Mouse (Mus musculus) T-helper 1 cell (primary cell): ENCODE results near the gene Zfp597.
"Not testable (repeated sequence)": the region's sequence is repeated elsewhere in the genome, so short reads cannot be mapped to it uniquely, and the experiment has no call there.

ENCODE experiments used
- in situ Hi-C: fragments of 300-600 bp; cut with MboI, MseI; formaldehyde crosslinking; loops from one replicate; pipeline ENCODE4 v1.15.1; 2025; ENCODE audit warnings: high pct_unique_total_duplicates

Gene Zfp597

GRCm38 (mm10) chr16:3855776-3856175, 28.6 kb downstream of the Zfp597 start:
- in situ Hi-C loops = no loop called here

DNA sequence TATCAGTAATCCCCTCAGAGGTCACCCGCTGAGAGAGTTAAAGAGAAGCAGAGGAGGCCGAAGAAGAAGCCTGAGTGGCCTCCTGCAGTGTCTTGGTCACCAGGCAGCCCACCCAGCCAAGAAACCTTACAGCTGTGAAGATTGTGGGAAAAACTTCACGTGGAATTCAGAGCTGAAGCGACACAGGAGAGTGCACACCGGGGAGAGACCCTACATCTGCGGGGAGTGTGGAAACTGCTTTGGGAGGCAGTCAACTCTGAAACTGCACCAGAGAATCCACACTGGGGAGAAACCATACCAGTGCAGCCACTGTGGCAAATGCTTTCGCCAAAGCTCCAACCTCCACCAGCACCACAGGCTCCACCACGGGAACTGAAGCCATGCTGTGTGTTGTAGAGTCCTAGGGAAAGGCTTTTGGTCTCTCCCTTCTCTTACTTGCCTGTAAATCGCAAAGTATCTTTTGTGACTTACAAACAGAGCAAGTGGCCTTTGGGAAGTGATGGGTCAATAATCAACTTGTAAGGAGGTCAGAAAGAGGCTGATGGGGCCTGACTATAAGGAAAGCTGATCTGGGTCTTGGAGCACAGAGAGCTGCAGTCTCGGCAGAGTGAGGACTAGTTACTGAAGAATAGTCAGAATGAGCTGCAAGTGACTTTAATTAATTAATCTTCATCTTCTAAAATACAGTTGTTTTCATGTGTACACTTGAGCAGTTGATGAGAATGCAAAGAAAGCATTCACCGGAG, 29.8 kb downstream of the Zfp597 start:
- in situ Hi-C loops = no loop called here

DNA sequence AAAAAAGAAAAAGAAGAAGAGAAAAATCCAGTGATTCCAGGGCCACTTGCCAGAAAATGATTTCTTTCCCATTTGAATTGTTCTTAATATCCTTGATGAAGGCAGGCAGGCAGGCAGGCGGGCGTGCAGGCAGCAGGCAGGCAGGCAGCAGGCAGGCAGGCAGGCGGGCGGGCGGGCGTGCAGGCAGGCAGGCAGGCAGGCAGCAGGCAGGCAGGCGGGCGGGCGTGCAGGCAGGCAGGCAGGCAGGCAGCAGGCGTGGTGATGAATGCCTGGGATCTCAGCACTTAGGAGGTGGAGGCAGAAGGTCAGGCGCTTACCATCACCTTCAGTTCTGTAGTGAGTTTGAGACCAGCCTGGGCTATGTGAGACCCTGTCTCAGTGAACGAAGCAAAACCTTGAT, 31.8 kb downstream of the Zfp597 start:
- in situ Hi-C loops = no loop called here

DNA sequence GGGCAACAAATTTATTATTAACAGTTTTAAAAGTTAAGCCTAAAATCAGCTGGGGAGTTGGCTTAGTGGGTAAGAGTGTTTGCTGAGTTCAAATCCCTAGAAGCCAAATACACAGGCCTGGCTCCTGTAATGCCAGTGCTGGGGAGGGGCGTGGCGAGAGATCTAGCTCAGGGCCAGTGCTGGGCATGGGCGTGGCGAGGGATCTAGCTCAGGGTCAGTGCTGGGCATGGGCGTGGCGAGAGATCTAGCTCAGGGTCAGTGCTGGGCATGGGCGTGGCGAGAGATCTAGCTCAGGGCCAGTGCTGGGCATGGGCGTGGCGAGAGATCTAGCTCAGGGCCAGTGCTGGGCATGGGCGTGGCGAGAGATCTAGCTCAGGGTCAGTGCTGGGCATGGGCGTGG, 33.1 kb downstream of the Zfp597 start:
- in situ Hi-C loops = not testable (repeated sequence)

GRCm38 (mm10) chr16:3848416-3848815, 35.9 kb downstream of the Zfp597 start:
- in situ Hi-C loops = no loop called here

- in situ Hi-C loops = no loop called here
Measured at GRCm38 (mm10) chr16:3847871-3848270, 36.5 kb downstream of the Zfp597 start.

DNA sequence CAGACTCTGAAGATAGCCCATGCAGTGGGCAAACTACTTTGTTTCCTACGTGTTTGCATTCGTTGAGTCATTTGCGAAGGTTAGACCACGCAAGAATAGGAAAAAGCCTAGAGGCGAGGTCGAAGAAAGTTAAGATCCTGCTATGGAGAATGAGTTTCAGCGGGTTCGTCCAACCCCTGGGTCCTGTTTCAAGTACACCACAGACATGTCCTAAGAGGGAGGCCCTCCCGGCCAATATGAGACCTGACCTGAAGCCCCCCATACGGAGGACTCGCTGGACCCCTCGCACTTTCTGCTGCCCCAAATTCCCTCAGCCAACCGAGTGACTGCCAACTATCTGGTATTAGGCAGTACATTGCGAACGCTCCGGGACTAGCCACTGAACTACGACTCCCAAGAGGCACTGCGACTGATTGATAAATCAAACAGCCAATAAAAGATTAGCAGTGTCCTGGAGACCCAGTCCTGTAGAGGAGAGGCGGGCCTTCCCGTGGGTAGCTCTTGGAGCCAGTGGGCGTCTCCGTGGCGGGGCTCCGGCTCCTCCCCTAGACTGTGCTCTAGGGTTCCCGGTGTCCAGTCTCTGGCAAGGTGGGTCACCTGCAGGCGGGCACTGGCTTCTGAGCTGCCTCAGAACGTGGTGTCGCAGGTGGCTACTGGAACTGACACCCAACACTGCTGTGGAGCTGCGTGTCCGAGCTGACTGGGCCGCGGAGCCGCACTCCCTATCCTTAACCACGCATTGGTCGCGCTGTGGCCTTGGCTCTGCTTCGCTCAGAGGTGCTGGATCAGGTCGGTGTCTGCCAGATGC, 37.4 kb downstream of the Zfp597 start, which contains the start of gene Zfp174:
Gene Zfp174 (plus strand): TSS at position 558 of the 808 bp plus-strand sequence.
- in situ Hi-C loops = no loop called here

- in situ Hi-C loops = no loop called here
Measured at GRCm38 (mm10) chr16:3843796-3844195, 40.6 kb downstream of the Zfp597 start.

DNA sequence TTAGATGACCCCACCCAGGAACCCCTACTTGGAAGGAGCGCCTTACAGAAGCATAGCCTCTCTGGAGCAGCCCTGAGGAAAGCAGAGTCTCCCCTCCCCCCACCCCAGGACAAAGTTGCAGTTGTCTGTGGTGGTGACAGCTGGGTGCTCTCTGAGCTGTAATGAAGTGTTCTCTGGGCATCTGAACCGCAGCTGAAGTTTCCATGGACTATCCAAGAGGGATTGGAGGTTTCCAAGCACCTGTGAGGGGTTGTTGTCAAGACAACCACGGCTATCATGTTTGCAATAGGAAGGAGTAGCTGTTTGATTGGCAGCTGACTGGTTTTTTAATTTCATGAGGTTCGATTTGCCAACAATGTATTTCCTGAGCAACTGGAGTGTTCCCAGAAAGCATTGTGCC, 41.4 kb downstream of the Zfp597 start:
- in situ Hi-C loops = no loop called here

- in situ Hi-C loops = no loop called here
Measured at GRCm38 (mm10) chr16:3839157-3839885, 45.0 kb downstream of the Zfp597 start.

GRCm38 (mm10) chr16:3835461-3835860, 48.9 kb downstream of the Zfp597 start:
- in situ Hi-C loops = no loop called here

DNA sequence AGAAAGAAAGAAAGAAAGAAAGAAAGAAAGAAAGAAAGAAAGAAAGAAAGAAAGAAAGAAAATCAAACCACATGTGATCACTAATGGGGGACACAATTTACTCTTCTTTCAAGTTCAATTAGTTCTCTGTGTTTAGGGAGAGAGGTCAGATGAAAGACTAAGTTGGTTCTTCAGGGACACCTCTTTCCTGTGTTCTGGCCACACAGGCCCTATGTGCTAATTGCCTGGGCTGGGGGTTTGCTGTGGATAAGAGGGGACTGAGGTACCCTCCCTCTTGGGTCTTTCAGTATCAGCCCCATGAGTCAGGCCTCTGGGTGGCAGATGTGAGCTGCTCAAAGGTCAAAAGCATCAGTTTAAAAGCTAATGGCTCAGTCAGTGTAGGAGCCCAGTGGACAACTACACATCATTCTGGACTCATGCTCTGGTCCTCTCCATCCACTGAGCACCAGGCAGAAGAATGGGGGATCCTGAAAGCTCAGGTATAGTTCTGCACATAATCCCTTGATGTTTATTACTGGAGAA, 53.7 kb downstream of the Zfp597 start, which contains the start of gene Olfr15:
Gene Olfr15 (plus strand): TSS at position 291 of the 522 bp plus-strand sequence.
- in situ Hi-C loops = loop anchor here (5.0 kb wide), 1 partner anchor 542 kb away; no protein-coding TSS in a partner anchor

GRCm38 (mm10) chr16:3829727-3830126, 54.6 kb downstream of the Zfp597 start:
- in situ Hi-C loops = loop anchor here (5.0 kb wide), 1 partner anchor 543 kb away; no protein-coding TSS in a partner anchor

- in situ Hi-C loops = no loop called here
Measured at GRCm38 (mm10) chr16:3828021-3828420, 56.3 kb downstream of the Zfp597 start.

- in situ Hi-C loops = no loop called here
Measured at GRCm38 (mm10) chr16:3820202-3820601, 64.2 kb downstream of the Zfp597 start.

DNA sequence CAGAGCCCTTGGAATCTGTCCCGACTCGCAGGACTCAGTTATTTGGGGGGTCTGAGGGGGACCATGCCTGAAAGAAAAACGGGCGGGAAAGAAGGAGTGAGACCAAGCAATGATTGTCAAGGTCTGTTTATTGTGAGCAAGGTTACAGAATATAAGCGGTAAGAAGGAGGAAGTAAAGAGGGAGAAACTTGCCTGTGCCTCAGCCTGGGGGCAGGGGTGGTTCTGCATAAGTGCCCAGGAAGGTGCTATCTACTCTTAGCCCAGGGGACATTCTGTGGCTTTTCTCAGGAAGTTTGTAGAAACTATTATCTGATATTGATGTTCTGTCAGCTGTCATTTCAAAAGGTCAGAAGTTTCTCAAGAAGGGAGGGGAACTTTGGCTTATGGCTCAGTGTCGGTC, 69.7 kb downstream of the Zfp597 start:
- in situ Hi-C loops = not testable (repeated sequence)
